Mouse (Mus musculus) common myeloid progenitor, adult 5-6 weeks (primary cell): ENCODE results near the gene Raver1. TPM values are rescaled to one million over a fixed set of nuclear protein-coding genes. Genes with fewer than 3 reads are reported as not detected.
"Not testable (repeated sequence)": the region's sequence is repeated elsewhere in the genome, so short reads cannot be mapped to it uniquely, and the experiment has no call there.

Experiments used
- ATAC-seq: replicated peaks from 2 replicates; pipeline ENCODE4 v1.8.0; 2016; ENCODE audit warnings: low read depth, mild to moderate bottlenecking, moderate TSS enrichment, inconsistent platforms; ENCODE audit not compliant: poor library complexity, severe bottlenecking
- total RNA-seq: library from RNA; stranded (forward); fragments of 200-1000, 187-1606 nt; gene quantifications from 2 replicates; pipeline ENCODE4 v1.2.3, GENCODE M21; 2017

Raver1 gene
- total RNA-seq, 1 experiment from 2014 or later = 38.9 TPM

DNA sequence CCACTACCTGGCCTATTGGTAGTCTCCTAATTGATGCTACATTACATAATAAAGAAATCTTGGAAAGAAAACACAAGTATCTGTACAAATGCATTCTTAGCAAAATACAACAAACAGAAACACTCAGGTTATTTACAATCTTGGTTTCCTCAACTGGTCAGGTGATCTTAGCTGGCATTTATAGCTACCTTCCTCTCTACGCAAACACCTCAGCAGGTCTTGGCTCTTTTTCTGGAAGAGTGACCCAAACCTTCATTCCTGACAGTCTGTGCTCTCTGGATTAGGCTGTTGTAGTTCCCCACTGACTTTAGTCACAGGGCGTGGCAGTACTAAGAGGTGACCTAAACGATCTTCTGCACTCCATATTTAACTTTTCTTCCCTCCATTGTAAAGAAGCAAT is 46.6 kb downstream of the Raver1 start:
- no peak for ATAC-seq

DNA sequence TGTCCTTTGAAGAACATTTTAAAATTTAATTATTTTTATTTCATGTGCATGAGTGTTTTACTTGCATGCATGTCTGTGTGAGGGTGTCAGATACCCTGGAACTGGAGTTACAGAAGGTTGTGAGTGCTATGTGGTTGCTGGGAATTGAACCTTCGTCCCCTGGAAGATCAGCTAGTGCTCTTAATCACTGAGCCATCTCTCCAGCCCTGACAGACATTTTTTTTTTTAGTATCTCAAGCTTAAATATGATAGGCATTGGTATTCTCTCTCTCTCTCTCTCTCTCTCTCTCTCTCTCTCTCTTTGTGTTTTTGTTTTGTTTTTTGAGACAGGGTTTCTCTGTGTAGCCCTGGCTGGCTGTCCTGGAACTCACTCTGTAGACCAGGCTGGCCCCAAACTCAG is 47.0 kb downstream of the Raver1 start:
- not testable (repeated sequence) for ATAC-seq

- no peak for ATAC-seq
Measured at GRCm38 (mm10) chr9:21043563-21043962, 48.2 kb downstream of the Raver1 start.

DNA sequence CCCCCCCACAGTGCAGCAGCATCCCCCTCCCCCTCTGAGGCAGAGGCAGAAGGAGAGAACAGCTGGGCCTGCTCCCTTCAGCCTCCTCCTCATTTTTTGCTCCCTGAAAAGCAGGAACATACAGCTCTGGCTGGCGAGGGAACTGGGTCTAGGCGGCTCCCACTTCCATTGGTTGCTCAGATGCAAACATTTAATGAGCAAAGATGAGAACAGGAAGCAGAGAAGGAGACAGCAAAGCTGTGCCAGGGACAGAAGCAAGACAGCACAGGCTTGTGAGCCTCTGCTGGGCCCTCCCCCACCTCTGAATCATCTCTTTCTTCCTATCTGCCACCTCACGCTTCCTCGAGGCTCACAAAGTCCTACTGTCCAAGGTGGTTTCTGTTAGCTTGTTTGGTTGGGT is 50.5 kb downstream of the Raver1 start:
- no peak for ATAC-seq

DNA sequence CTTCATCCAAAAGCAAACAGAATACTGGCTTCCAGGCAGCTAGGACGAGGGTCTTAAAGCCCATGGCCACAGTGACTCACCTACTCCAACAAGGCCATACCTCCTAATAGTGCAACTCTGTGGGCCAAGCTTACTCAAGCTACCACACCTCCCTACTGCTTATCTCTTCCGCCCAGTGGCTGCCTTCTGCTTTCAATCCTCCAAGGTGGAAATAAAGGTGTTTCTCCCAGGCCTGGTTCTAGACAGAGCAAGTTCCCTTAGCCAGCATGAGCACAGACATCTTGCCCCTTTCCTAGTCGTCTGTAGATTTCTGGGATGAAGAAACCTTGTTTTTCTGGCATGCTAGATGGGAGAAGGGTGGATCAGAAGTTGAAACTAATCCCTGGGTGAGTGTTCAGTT is 52.0 kb downstream of the Raver1 start:
- no peak for ATAC-seq

DNA sequence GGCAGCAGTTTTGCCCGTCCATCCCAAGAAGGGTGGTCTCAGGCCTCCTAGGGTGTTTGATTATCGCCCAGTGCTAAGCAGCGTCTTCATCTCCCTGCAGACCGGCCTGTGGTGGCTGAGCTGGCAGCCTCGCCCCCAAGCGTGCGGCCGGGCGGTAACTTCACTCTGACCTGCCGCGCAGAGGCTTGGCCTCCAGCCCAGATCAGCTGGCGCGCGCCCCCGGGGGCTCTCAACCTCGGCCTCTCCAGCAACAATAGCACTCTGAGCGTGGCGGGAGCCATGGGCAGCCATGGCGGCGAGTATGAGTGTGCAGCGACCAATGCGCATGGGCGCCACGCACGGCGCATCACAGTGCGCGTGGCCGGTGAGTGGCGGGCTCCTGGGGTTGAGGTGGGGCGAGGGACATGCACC is 54.3 kb downstream of the Raver1 start:
- ATAC-seq = no peak

DNA sequence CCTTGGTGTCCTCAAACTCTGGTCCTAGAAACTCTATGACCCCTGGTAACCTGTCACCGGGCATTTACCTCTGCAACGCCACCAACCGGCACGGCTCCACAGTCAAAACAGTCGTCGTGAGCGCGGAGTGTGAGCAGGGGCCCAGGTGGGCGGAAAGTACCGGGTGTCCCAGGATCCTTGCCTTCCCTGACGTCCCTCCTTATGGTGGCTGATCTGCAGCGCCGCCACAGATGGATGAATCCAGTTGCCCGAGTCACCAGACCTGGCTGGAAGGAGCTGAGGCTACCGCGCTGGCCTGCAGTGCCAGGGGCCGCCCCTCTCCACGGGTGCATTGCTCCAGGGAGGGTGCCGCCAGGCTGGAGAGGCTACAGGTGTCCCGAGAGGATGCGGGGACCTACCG is 55.1 kb downstream of the Raver1 start:
- no peak for ATAC-seq

DNA sequence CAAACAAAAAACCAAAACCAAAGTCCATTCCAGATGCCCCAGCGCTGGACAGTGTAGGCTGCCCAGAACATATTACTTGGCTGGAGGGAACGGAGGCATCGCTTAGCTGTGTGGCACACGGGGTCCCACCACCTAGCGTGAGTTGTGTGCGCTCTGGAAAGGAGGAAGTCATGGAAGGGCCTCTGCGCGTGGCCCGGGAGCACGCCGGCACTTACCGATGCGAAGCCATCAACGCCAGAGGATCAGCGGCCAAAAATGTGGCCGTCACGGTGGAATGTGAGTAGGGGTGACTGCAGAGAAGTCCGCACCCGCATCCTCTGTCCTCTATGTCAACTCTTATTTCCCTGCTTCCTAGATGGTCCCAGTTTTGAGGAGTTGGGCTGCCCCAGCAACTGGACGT is 55.6 kb downstream of the Raver1 start:
- ATAC-seq = no peak

DNA sequence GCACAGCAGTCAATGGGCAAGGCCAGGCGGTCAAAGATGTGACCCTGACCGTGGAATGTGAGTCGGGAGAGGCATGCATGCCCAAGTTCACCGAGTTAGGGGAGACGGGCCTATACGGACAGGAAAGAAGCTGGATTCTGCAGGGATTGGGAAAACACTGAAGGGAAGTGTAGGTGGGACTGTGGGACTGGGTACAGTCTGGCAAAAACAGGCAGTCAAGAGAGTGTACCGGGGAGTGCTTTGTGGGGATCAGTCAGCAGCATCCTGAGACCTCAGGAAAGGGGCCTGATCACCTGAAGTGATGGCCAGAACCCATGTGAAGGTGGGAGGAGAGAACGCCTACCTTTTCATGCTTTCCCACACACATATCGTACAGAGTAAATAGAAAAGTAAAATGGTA is 56.2 kb downstream of the Raver1 start:
- no peak for ATAC-seq

DNA sequence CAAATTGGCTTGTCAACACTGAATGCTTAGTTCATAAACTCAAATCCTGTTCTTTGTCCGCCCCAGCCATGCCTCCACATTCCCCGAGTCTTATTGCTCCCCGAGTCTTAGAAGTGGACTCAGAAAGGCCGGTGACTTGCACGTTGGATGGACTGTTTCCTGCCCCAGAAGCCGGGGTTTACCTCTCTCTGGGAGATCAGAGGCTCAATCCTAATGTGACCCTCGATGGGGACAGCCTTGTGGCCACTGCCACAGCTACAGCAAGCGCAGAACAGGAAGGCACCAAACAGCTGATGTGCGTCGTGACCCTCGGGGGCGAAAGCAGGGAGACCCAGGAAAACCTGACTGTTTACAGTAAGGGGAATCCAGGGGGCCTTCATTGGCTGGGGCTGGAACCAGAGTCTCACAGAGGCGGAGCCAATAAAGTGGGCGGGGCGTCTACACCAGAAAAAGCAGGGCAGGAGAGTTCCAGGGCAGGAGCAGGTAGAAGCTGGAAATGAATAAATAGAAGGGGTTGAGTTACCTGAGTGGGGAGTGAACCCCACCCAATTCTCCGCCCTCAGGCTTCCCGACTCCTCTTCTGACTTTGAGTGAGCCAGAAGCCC is 57.2 kb downstream of the Raver1 start:
- no peak for ATAC-seq

DNA sequence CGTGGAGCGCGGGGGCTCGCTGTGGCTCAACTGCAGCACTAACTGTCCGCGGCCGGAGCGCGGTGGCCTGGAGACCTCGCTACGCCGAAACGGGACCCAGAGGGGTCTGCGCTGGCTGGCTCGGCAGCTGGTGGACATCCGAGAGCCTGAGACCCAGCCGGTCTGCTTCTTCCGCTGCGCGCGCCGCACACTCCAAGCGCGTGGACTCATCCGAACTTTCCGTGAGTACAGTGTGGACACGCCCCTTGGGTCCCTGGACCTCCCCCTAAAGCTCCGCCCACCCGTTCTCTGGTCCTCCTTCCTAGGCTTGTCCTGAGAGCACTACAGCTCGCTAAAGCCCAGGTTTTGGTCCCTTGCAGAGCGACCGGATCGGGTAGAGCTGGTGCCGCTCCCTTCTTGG is 58.7 kb downstream of the Raver1 start:
- ATAC-seq = peak; percentile 37

GRCm38 (mm10) chr9:21032491-21032890 is 59.3 kb downstream of the Raver1 start:
- ATAC-seq = no peak

DNA sequence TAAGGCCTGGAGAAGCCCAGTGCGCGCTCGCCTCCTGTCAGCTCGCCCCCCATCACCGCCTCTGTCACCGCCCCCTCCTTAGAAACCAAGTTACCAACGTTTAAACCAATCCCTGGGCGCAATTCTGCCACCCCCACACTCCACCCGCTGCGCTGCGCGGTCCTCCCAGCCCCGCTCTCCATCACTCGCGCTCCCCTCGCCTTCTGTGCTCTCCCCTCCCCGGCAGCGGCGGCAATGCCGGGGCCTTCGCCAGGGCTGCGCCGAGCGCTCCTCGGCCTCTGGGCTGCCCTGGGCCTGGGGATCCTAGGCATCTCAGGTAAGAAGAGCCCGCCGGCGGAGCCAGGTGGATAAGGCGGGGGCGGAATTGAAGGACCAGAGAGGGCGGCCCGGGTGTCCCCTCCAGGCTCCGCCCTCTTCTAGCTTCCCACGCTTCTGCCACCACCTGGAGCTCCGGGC is 59.9 kb downstream of the Raver1 start, which contains the start of gene Icam5:
Gene Icam5 (plus strand): TSS at position 178 of the 456 bp plus-strand sequence.
- no peak for ATAC-seq

- ATAC-seq = peak; percentile 19
Measured at GRCm38 (mm10) chr9:21031251-21031895, 60.4 kb downstream of the Raver1 start.

DNA sequence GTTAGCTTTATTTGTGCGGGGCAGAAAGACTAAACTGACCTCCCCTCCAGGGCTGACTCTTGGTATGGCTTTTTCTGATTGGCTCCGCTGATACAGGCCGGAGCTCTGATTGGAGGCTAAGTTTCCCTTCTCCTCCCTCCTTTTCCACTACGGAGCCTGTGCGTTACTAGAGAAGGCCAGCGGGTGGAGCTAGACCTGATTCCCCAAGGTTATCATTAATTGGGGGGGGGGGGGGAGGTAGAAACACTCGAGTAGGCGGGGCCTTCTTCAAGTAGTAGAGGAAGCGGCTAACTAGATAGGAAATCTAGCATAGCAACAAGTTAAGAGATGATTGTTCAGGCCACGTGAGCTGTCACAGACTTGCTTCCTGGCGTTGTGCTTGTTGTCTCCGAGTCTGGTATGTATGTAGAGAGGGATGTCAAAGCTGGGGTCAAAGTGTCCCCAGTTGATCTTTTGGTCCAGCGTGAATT is 61.0 kb downstream of the Raver1 start:
- ATAC-seq = peak; percentile 65

DNA sequence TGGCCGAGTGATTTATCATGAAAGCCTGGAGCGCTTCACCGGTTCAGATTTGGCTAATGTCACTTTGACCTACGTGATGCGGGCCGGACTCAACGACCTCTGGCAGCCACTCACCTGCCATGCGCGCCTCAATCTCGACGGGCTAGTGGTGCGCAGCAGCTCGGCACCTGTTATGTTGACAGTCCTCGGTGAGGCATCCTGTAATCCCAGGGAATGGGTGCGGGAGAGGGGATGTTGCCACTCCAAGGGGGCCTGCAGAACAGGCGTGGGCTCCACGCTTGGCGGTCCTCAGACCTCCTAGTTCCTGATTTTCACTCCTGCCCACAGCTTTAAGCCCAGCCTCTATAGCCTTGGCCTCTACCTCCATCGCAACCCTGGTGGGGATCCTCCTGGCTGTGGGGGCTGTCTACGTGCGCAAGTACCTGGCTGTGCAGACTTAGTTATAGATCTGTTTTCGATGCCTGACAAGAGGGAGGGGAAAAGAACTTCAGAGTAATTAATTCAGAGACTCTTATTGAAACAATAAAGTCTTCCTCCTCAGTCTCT is 61.7 kb downstream of the Raver1 start:
- 0 out of 2 replicates have a peak, but pooled peaks have one; percentile 6 for ATAC-seq

- peak; percentile 46 for ATAC-seq
Measured at GRCm38 (mm10) chr9:21029291-21030054, 62.3 kb downstream of the Raver1 start, which contains the start of gene Icam4. Gene Icam4, plus strand, starts transcription at chr9:21029373.

DNA sequence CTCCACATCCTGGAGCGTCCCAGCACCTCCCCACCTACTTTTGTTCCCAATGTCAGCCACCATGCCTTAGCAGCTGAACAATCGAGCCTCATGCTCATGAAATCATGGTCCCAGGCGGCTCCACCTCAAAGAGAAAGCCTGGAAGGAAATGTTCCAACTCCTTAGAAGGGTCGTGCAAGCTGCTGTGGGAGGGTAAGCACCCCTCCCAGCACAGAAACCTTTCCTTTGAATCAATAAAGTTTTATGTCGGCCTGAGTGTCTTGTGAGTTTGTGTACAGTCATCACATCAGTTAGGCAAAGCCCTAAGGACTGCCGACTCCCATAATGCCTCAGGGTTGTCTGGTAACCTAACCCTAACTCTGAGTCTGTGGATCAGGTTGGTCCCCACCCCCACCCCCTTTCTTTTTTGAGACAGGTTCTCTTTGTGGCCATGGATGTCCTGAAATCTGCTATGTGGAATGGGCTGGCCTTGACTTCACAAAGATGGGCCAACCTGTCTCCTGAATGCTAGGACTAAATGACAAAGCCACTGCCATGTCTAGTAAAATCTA is 63.2 kb downstream of the Raver1 start:
- no peak for ATAC-seq

GRCm38 (mm10) chr9:21027774-21028290 is 64.0 kb downstream of the Raver1 start:
- ATAC-seq = no peak

- no peak for ATAC-seq
Measured at GRCm38 (mm10) chr9:21026849-21027248, 65.0 kb downstream of the Raver1 start.
